18 mouse cellular contexts compared by ENCODE assay signal in genomic region chr6:45144882-45145281, GRCm38 (mm10).
"Had no signal": no experiment of that assay in that cellular context is flagged by ENCODE, and none has a peak within 500 bp of the region (broad histone marks: within the 10 kb centered on the region; RNA-seq: fewer than 3 reads in every experiment).

No protein-coding gene starts in this region.

- H3K36me3 ChIP-seq: midbrain, embryonic 10.5 days; midbrain, embryonic 12.5 days; neural tube, embryonic 13.5 days; neural tube, embryonic 15.5 days had no signal

- DNase-seq: lung, adult 18-20 months; lung, embryonic 14.5 days; lung, postnatal 10 days; lung, postnatal 4 days; midbrain, embryonic 14.5 days; right cerebral cortex, adult 18-20 months; right cerebral cortex, postnatal 25 days; right cerebral cortex, postnatal 4 days; spleen, adult 18-20 months; thymus, adult 2 months; thymus, postnatal 25 days; thymus, postnatal 4 days had no signal

- H3K9me3 ChIP-seq: midbrain, embryonic 10.5 days; midbrain, embryonic 12.5 days; neural tube, embryonic 13.5 days; neural tube, embryonic 15.5 days had no signal

- H3K9ac ChIP-seq: lung, embryonic 14.5 days; midbrain, embryonic 12.5 days; neural tube, embryonic 13.5 days; neural tube, embryonic 15.5 days had no signal

- H3K4me3 ChIP-seq: midbrain, embryonic 10.5 days; midbrain, embryonic 12.5 days; myocyte; neural tube, embryonic 13.5 days; neural tube, embryonic 15.5 days had no signal

- H3K4me1 ChIP-seq: midbrain, embryonic 10.5 days; midbrain, embryonic 12.5 days; neural tube, embryonic 13.5 days; neural tube, embryonic 15.5 days had no signal

- H3K4me2 ChIP-seq: lung, embryonic 14.5 days; midbrain, embryonic 12.5 days; neural tube, embryonic 13.5 days; neural tube, embryonic 15.5 days had no signal

- H3K27ac ChIP-seq: midbrain, embryonic 10.5 days; midbrain, embryonic 12.5 days; neural tube, embryonic 13.5 days; neural tube, embryonic 15.5 days had no signal

- H3K27me3 ChIP-seq: midbrain, embryonic 12.5 days; neural tube, embryonic 13.5 days; neural tube, embryonic 15.5 days had no signal

- ATAC-seq: midbrain, embryonic 16.5 days had no signal
